Mouse (Mus musculus) heart, postnatal 14 days (tissue): ENCODE results near the gene Arl6ip6. TPM values are rescaled to one million over a fixed set of nuclear protein-coding genes. Genes with fewer than 3 reads are reported as not detected.

Experiments
- total RNA-seq, 2 experiments: library from RNA; stranded (reverse); gene quantifications; 2 replicates each; pipeline ENCODE4 v1.2.3; 2021

The Arl6ip6 gene
- total RNA-seq, 2 experiments from 2014 or later: 16.2 to 17.9 TPM

Other genes starting within 250 kb of the Arl6ip6 start
- 10 to 100 TPM; 36.2 TPM for gene Prpf40a, start 442 bp upstream of the Arl6ip6 start, total RNA-seq